Mouse (Mus musculus) c-Kit-positive CD71-negative TER-119-negative erythroid progenitor cells, embryonic 14.5 days (primary cell): ENCODE data around the gene Gm17490.
A peak's percentile ranks its signal among the peaks of the same experiment; 100 is the strongest.

Source experiments
- DNase-seq: peaks from one replicate; pipeline ENCODE4 v3.0.0-alpha.2; 2013; ENCODE audit warnings: low read depth

Gm17490 gene

DNA sequence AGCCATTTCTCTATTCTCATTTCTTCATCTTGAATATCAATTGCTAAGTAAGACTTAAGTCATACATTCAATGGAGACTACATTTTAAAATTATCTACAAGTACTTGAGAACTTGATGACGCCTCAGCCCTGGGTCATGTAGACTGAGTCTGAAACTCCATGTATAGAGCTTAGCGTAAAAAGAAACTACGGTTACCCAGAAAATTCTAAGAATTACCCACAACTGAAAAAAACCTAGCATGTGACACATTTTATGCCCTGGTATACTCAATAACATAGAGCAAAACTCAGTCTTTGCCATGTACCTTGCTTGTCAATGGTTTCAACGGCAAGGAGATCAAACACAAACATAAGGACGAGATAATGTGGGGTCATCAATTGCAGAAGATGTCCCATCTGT is at the start of gene Gm17490:
TSS of gene Gm17490 (minus strand) at position 375 of the 400 bp plus-strand sequence.
- no peak for DNase-seq

DNA sequence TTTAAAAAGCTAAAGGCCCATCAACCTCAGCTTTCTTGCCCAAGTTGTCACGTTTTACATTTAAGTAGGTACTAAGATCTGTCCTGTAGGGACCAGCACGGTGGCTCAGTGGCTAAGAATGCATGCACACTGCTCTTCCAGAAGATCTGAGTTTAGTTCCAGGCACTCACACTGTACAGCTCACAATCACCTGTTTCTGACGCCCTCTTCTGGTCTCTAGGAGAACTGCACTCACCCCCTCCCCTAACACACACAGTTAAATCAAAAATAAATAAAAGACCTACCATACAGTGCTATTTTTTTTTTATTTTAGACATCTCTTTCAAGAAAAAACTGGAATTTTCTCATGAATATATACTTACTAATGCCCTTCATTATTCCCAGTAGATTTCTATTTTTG is 46.1 kb upstream of the Gm17490 start:
- no peak for DNase-seq

GRCm38 (mm10) chr2:11665326-11665725 is 39.3 kb upstream of the Gm17490 start:
- DNase-seq, result no peak

- DNase-seq, result no peak
Observed at GRCm38 (mm10) chr2:11664806-11665205, 38.7 kb upstream of the Gm17490 start.

DNA sequence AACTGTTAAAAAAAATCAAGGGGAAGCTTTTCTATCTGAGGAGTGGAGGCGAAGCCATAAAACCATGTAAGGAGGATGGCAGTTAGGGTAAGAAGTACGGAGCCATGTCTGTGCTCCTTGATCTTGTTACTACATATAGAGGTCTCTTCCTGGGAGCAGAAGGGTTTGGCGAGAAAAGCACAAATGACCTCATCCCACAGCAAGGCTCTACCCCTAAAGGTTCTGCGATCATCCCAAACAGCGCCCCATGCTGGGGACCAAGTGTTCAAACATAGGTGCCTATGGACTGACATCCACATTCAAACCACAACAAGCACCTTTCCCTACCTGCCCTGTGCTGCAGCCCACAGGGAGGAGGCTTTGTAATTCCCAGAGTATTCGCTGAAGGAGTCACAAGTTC is 38.3 kb upstream of the Gm17490 start:
- DNase-seq, result no peak

- peak; percentile 80 for DNase-seq
Observed at GRCm38 (mm10) chr2:11663961-11664360, 37.9 kb upstream of the Gm17490 start.

GRCm38 (mm10) chr2:11662907-11663230 is 36.8 kb upstream of the Gm17490 start:
- no peak for DNase-seq

DNA sequence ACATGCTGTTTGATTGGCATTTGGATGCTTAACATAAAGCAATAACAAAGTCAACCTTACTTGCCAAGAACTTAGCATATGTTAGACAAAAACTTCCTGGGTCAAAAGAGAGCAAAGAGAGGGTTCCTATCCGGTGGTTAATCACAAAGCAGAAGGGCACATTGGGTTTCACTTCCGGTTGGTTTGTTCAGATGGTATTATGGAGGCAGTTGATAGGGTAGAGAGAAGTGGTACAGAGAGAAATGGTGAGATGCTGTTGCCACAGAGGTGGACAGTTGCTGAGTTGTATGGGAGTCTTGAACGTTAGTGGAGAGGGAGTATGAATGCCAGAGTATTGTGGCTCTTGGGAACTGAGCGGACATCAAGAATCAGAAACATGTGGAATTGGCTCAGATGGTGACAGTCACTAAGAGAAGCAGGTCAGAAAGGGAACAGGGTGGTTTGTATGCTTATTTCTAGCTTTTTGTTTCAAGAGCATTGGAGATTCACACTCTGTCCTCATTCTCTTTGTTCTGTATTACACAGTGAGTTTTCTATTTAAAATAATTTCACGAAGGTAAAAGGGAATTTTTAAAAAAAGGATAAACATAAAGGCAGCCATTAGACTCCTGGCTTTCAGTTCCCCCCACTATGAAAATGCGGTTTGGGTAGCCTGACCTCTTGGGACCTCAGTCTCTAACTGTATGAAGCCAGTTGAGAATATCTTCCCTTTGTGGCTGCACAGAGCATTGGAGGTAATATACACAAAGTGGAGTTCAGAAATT is 36.3 kb upstream of the Gm17490 start:
- no peak for DNase-seq

DNA sequence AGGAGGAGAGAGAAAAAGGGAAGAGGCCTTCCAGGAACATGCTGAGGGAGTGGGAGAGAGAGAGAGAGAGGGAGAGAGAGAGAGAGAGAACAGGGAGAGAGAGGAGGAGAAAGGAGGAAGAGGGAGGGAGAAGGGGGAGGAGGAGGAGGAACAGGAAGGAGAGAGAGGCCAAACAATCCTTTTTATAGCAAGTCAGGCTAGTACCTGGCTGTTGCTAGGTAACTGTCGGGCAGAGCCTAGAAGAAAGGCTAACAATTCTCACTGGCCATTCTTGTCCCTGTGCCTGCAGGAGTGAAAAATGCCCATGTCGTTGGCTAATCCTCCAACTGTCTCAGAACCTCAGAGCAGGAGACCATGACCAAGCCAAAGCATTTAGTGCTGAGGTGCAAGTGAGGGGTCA is 33.2 kb upstream of the Gm17490 start:
- no peak for DNase-seq

GRCm38 (mm10) chr2:11657581-11657980 is 31.5 kb upstream of the Gm17490 start:
- no peak for DNase-seq

- DNase-seq, result no peak
Observed at GRCm38 (mm10) chr2:11654990-11655931, 29.2 kb upstream of the Gm17490 start.

GRCm38 (mm10) chr2:11653780-11654179 is 27.7 kb upstream of the Gm17490 start:
- DNase-seq, result no peak

- no peak for DNase-seq
Observed at GRCm38 (mm10) chr2:11653330-11653729, 27.3 kb upstream of the Gm17490 start.

- no peak for DNase-seq
Observed at GRCm38 (mm10) chr2:11652780-11653179, 26.7 kb upstream of the Gm17490 start.

DNA sequence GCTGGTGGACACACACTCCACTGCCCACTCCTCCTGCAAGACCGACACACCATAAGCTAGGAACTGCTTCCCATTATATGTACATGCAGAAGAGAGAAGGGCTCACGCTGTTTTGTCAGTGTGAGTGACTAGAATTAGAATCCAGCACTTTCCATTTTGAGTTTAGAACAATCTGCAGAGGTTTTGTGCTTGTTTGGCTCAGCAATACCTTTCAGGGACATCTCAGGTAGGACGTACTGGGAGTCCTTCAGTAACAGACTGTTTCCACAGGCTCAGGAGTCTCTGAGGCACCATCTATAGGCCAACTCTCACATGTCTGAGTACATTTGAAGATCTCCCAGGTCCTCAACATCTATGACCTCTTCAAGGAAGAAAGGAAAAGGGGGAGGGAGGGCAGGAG is 26.1 kb upstream of the Gm17490 start:
- DNase-seq, result no peak

DNA sequence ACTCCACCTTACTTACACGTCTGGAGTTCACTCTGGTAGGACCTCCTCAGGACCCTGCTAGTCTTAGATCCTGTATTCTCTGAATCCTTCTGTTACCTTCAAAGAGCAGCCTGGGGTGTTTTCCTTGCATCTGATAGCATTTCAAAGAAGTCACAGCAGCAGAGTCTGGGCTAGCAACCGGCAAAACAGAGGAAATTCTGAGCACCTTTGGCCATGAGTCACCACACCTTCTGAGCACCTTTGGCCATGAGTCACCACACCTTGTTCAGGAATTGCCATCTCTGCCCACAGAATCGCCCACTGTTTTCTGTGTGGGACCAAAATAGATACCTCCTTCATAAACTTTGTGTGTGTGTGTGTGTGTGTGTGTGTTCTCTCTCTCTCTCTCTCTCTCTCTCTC is 25.4 kb upstream of the Gm17490 start:
- DNase-seq, result no peak

- no peak for DNase-seq
Observed at GRCm38 (mm10) chr2:11645297-11645696, 19.2 kb upstream of the Gm17490 start.

DNA sequence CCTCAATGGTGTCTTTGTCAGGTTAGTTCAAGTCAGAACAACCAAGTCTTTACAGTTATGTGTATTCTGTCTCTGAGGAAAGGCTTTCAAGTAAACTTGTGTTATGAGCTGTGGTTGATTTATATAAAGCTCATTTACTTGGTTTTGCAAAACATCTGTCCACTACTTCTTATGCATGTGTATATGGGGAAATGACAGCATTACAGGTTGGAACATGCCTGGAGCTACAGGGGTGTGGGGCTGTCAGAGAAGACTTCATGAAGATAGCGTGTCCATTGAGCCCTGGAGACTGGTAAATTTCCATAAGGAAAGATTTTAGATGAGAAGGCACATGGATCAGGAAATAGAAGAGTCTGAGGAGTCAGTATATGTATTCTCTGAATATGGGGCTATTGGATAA is 18.0 kb upstream of the Gm17490 start:
- DNase-seq, result no peak

- DNase-seq, result no peak
Observed at GRCm38 (mm10) chr2:11642451-11642941, 16.4 kb upstream of the Gm17490 start, which contains the start of gene Il2ra. TSS of gene Il2ra (plus strand) at chr2:11642807.

DNA sequence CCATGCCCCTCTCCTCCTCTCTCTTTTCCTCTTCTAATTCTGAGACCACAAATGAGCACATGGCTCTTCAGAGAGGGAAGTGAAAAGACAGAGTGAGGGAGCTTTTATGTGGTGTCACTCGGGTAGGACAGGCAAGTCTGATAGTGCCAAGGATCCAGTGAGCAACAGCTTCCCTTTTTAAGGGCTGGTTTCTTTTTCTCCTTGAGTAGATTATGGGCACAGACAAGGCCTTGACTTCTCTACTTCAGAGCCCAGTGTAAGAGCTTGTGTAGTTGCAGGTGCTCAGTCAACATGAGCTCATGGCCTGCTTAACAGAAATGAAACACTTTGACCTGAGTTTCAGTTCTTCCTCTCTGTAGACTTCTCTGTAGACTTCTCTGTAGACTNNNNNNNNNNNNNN is 11.1 kb upstream of the Gm17490 start:
- DNase-seq, result no peak

- DNase-seq, result no peak
Observed at GRCm38 (mm10) chr2:11636138-11636480, 10.0 kb upstream of the Gm17490 start.

- no peak for DNase-seq
Observed at GRCm38 (mm10) chr2:11635471-11636137, 9.5 kb upstream of the Gm17490 start.

DNA sequence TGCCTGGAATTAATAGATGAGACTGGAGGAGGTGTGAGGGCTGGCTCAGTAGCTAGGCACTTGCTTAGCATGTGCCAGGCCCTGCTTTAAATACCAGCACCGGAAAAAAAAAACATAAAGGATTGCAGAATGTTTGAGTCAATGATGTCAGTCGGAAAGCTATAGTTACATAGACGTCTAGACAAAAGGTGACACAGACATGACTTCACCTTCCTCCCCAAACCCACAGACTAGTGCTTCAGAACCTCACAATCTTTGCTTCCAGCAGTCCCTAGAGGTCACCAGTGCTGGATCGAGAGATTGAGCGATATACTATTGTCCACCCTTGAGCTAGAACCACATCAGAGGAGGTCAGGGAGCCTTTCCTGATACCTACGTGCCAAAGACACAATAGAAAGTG is 9.0 kb upstream of the Gm17490 start:
- no peak for DNase-seq
